Mouse (Mus musculus) C2C12 (cell line): ENCODE data around the gene Gfpt2. TPM values are rescaled to one million over a fixed set of nuclear protein-coding genes. Genes with fewer than 3 reads are reported as not detected.

Experiments
- H3K27me3 ChIP-seq: one replicate; pipeline ENCODE4 v1.6.1; 2011; ENCODE audit not compliant: control insufficient read depth, insufficient read depth, insufficient read length
- H3K36me3 ChIP-seq: one replicate; pipeline ENCODE4 v1.6.1; 2011; ENCODE audit not compliant: control insufficient read depth, insufficient read depth
- H3K4me3 ChIP-seq: one replicate; pipeline ENCODE4 v1.5.1; 2011; ENCODE audit warnings: mild to moderate bottlenecking, control low read depth; ENCODE audit not compliant: poor library complexity, insufficient read depth, severe bottlenecking
- H3K79me2 ChIP-seq: one replicate; pipeline ENCODE4 v1.6.1; 2011; ENCODE audit not compliant: control insufficient read depth, insufficient read depth
- H3K79me3 ChIP-seq: one replicate; pipeline ENCODE4 v1.6.1; 2011; ENCODE audit warnings: low read depth, control low read depth
- H3ac ChIP-seq: one replicate; pipeline ENCODE3; 2011; ENCODE audit warnings: low read depth; ENCODE audit not compliant: control insufficient read depth, insufficient read length
- CEBPB ChIP-seq: IDR thresholded peaks from one replicate; pipeline ENCODE4 v1.6.1; 2011; ENCODE audit warnings: low read depth, mild to moderate bottlenecking, control low read depth, moderate library complexity
- CTCF ChIP-seq: IDR thresholded peaks from one replicate; pipeline ENCODE4 v1.5.1; 2011; ENCODE audit not compliant: control insufficient read depth, insufficient read depth, insufficient read length
- FOSL1 ChIP-seq: IDR thresholded peaks from one replicate; pipeline ENCODE4 v1.8.0; 2011; ENCODE audit warnings: mild to moderate bottlenecking, low read length; ENCODE audit not compliant: poor library complexity, insufficient read depth, severe bottlenecking
- MAX ChIP-seq: IDR thresholded peaks from one replicate; pipeline ENCODE4 v1.6.1; 2011; ENCODE audit warnings: mild to moderate bottlenecking, control low read depth
- MYOD1 ChIP-seq: IDR thresholded peaks from one replicate; pipeline ENCODE4 v1.6.1; 2011; ENCODE audit warnings: low read depth; ENCODE audit not compliant: control insufficient read depth, insufficient read length
- MYOG ChIP-seq: IDR thresholded peaks from one replicate; pipeline ENCODE4 v1.6.1; 2011; ENCODE audit not compliant: control insufficient read depth, insufficient read length; ENCODE audit errors: extremely low read depth
- USF1 ChIP-seq: IDR thresholded peaks from one replicate; pipeline ENCODE4 v1.6.1; 2011; ENCODE audit warnings: low read depth, mild to moderate bottlenecking, control low read depth, moderate library complexity
- microRNA-seq: library from miRNA; unstranded; fragments of <30 nt; microRNA quantifications from one replicate; pipeline ENCODE4, GENCODE M21; 2019; ENCODE audit warnings: borderline microRNAs expressed
- polyA plus RNA-seq: library from polyadenylated mRNA; unstranded; fragments of >200 nt; fragmentation: generic; extraction: Trizol; gene quantifications from one replicate; pipeline ENCODE4 v1.2.1, GENCODE M21; 2012; ENCODE audit warnings: missing spikeins

Gene Gfpt2
- polyA plus RNA-seq, 1 experiment, result 0.02 TPM

DNA sequence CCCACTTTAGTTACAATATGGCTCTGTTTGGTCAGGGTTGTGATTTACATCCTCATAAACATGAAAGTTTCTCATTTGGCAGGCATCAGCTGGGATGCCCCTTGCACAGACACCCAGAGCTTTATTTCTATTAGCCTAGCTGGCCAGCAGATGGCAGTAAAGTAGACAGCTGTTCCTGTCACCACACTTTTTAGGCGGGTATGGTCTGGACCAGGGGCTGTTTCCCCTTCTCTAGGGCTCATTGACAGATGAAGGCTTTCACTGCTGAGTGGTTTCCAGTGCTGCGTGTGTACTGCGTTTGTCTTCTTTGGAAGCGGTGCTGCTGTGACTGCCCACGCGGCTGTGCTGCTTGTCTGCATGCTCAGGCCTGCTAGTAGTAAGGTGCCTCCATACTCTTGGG is 77.9 kb downstream of the Gfpt2 start:
- peaks cover 35% of the 10 kb centered on the region for H3K36me3 ChIP-seq
- no peaks in the 10 kb centered on the region for H3K27me3 ChIP-seq
- no peak overlapping the region for H3K4me3 ChIP-seq
- no peaks in the 10 kb centered on the region for H3K79me2 ChIP-seq
- H3K79me3 ChIP-seq, result no peaks in the 10 kb centered on the region
- H3ac ChIP-seq, result no peak overlapping the region
- no peak for TF ChIP-seq FOSL1
- peak; percentile 39 for TF ChIP-seq MYOD1
- TF ChIP-seq CEBPB, result no peak
- no peak for TF ChIP-seq MAX
- TF ChIP-seq CTCF, result peak; percentile 15
- TF ChIP-seq MYOG, result no peak
- TF ChIP-seq USF1, result no peak

DNA sequence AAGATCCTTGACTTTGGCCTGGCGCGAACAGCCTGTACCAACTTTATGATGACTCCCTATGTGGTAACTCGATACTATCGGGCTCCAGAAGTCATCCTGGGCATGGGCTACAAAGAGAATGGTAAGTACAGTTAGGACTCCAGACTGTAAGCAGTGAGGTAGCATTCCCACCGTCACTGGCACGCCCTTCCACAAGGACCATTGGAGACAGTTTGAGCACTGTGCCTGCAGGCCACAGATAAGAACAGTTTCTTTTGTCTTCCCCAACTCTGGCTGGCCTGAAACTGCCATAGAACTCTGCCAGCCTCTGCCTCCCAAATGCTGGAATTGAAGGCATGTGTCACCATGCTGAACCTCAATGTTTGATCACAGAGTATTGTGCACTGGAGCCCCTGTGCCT is 78.8 kb downstream of the Gfpt2 start:
- peaks cover 30% of the 10 kb centered on the region for H3K36me3 ChIP-seq
- no peaks in the 10 kb centered on the region for H3K79me2 ChIP-seq
- no peaks in the 10 kb centered on the region for H3K27me3 ChIP-seq
- H3ac ChIP-seq, result no peak overlapping the region
- H3K4me3 ChIP-seq, result no peak overlapping the region
- no peak for TF ChIP-seq MAX
- no peaks in the 10 kb centered on the region for H3K79me3 ChIP-seq

DNA sequence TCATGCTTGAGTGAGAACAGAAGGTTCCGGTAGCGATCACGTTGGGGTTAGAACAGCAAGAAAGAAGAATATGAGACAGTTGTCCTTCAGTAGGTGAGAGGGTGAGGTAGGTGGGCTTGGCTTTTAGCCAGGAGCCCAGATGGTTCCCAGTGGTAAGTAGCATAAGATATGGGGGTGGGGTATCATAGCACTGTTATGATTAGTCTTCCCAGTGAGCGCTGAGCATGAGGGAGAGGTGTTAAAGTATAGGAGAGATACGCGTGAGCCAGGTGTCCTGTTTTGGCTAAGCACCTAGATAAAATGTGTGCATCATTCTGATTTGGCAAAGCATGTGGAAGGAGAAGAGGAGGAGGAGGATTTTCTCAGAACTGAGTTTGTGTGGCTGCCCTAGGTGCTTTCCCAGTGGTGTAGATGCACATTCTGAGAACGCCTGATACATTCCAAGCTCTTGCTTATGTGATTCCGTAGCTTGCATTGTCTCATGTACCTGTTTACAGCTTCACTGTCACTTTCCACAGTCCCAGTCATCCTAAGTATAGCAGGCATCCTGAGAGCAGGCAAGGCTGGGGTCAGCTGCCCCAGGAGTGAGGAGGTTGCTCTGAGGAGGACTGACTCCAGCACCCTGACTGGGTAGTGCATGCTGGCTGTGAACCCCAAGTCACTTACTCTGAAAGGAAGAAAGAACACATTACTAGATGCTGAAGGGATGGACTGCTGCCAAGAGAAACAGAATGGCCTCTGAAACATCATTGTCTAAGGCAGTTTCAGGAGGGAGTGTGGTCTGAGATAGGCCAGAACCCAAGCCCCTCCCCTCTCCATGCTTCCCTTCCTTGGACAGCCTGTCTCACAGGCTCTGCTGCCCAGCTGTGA is 83.2 kb downstream of the Gfpt2 start:
- Histone ChIP-seq H3K36me3 (peaks cover 43% of the 10 kb centered on the region), H3ac (no peak overlapping the region)
- no peak for TF ChIP-seq MYOG

DNA sequence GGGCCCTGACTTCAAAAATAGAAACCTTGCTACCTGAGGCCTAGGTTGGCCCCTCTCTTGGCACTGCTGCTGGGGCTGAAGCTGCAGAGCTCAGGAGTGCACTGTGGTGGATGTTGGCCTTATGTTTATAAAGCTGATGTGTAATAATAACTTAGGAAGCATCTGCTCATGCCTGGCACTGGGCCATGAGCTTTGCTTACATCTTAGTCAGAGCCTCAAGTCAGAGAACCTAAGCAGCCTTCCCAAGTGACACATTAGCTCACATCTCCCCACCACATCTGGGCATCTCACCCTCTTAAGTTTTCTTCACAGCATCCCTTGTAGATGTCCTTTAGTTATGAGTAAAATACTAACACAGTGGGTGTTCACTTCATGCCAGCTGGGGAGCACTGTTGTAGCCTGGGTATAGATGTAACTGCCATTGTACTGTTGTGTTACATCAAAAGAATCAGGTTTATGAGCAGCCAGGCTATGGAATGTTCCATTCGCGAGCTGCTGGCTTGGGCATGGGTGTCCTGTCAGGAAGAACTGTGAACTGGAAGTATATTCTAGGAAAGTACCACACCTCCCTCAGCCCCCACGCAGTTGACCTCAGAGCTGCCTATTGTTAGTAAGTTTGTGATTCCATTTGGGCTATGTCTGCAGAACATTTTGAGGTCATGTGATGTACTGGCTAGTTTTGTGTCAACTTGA is 86.1 kb downstream of the Gfpt2 start:
- H3K79me3 ChIP-seq, result no peaks in the 10 kb centered on the region
- no peak overlapping the region for H3K4me3 ChIP-seq
- H3K27me3 ChIP-seq, result no peaks in the 10 kb centered on the region
- H3K36me3 ChIP-seq, result peaks cover 40% of the 10 kb centered on the region
- no peaks in the 10 kb centered on the region for H3K79me2 ChIP-seq
- H3ac ChIP-seq, result no peak overlapping the region
- no peak for TF ChIP-seq MAX
- TF ChIP-seq MYOG, result no peak
- TF ChIP-seq MYOD1, result no peak
- TF ChIP-seq CTCF, result no peak
- no peak for TF ChIP-seq FOSL1
- TF ChIP-seq CEBPB, result no peak
- TF ChIP-seq USF1, result no peak

More for the DNA sequence above, 83.2 kb downstream of the Gfpt2 start:
- no peaks in the 10 kb centered on the region for H3K27me3 ChIP-seq
- H3K79me2 ChIP-seq, result no peaks in the 10 kb centered on the region
- no peaks in the 10 kb centered on the region for H3K79me3 ChIP-seq
- no peak overlapping the region for H3K4me3 ChIP-seq

DNA sequence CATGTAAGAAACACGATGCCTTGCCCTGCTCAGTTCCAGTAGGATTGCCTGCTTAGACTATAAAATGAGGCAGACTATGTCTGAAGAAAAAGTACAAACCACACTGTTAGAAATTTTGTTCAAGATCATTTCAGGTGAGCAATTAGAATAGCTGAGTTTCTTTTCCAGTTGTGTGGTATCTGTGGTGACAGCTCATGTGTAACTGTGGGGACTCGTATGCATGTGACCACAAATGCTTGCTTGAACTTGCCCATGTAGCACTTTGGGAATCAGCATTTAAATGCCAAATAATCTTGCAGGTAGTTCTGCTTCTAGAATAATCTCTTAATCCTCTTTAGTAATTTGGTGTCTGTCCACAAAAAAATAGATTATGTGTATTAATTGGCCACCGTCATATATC is 89.4 kb downstream of the Gfpt2 start:
- peaks cover 35% of the 10 kb centered on the region for H3K36me3 ChIP-seq
- no peaks in the 10 kb centered on the region for H3K79me2 ChIP-seq
- no peaks in the 10 kb centered on the region for H3K27me3 ChIP-seq
- H3K4me3 ChIP-seq, result no peak overlapping the region
- no peak for TF ChIP-seq CEBPB
- no peak for TF ChIP-seq FOSL1
- no peak for TF ChIP-seq MYOD1
- TF ChIP-seq MYOG, result no peak
- TF ChIP-seq MAX, result no peak
- no peak for TF ChIP-seq USF1
- TF ChIP-seq CTCF, result no peak
- no peaks in the 10 kb centered on the region for H3K79me3 ChIP-seq
- no peak overlapping the region for H3ac ChIP-seq

Small RNA genes within 50 kb of the gene (microRNA-seq; reads per million reads assigned to microRNA genes)
- gene Gm23813, result not detected

Other genes with a start within 250 kb of the Gfpt2 start
- gene Olfr1380, start 237.3 kb upstream of the Gfpt2 start, polyA plus RNA-seq, result not detected
- 0.02 TPM for gene Flt4, start 184.9 kb upstream of the Gfpt2 start, polyA plus RNA-seq
- gene Scgb3a1, start 130.6 kb upstream of the Gfpt2 start, polyA plus RNA-seq, result not detected
- 20.4 TPM for gene Cnot6, start 81.5 kb upstream of the Gfpt2 start, polyA plus RNA-seq
- gene Mapk9, start 52.6 kb downstream of the Gfpt2 start, polyA plus RNA-seq, result 10.1 TPM
- not detected for gene Rasgef1c, start 107.7 kb downstream of the Gfpt2 start, polyA plus RNA-seq
- not detected for gene Rnf130, start 231.2 kb downstream of the Gfpt2 start, polyA plus RNA-seq